Mouse (Mus musculus): ENCODE data around the gene Slc5a4a.

- TF ChIP-seq CTCF (IDR thresholded peaks at IDR 0.05; ENCODE audit: low read depth) (no peak), EP300 (IDR thresholded peaks at IDR 0.05; ENCODE audit: low read depth) (no peak)
Observed at GRCm38 (mm10) chr10:76214161-76214560, 66.9 kb downstream of the Slc5a4a start.
